Mouse (Mus musculus) midbrain, embryonic 11.5 days (tissue): ENCODE data around the gene Jmjd1c. TPM values are rescaled to one million over a fixed set of nuclear protein-coding genes. Genes with fewer than 3 reads are reported as not detected.

Experiments used
- ATAC-seq: fragments of 200-750 bp; cut with Nextera tagmentation; 2 replicates; pipeline ENCODE4 v1.8.0; 2017; ENCODE audit warnings: moderate TSS enrichment, moderate library complexity; ENCODE audit not compliant: low FRiP score
- DNase-seq: peaks from one replicate; pipeline ENCODE4 v3.0.0; 2015; ENCODE audit warnings: low spot score; ENCODE audit errors: missing footprints
- H3K27ac ChIP-seq: fragments of 300-500 bp; sonication (generic); 2 replicates; pipeline ENCODE4 v1.5.1; 2014; ENCODE audit warnings: low read depth, low read length
- H3K27me3 ChIP-seq: fragments of 300-500 bp; sonication (generic); 2 replicates; pipeline ENCODE4 v1.6.1; 2014; ENCODE audit warnings: mild to moderate bottlenecking, low read length, moderate library complexity, mixed read lengths; ENCODE audit not compliant: control insufficient read depth, insufficient read depth
- H3K36me3 ChIP-seq: fragments of 300-500 bp; sonication (generic); 2 replicates; pipeline ENCODE4 v1.6.1; 2014; ENCODE audit warnings: mild to moderate bottlenecking, low read length, moderate library complexity, mixed read lengths; ENCODE audit not compliant: control insufficient read depth, insufficient read depth
- H3K4me1 ChIP-seq: fragments of 300-500 bp; sonication (generic); 2 replicates; pipeline ENCODE4 v1.6.1; 2014; ENCODE audit warnings: low read length; ENCODE audit not compliant: control insufficient read depth, insufficient read depth
- H3K4me2 ChIP-seq: fragments of 300-500 bp; sonication (generic); 2 replicates; pipeline ENCODE4 v1.6.1; 2014; ENCODE audit warnings: mild to moderate bottlenecking, moderate library complexity
- H3K4me3 ChIP-seq: fragments of 300-500 bp; sonication (generic); 2 replicates; pipeline ENCODE4 v1.5.1; 2014; ENCODE audit warnings: low read depth, low read length
- H3K9ac ChIP-seq: fragments of 300-500 bp; sonication (generic); 2 replicates; pipeline ENCODE4 v1.6.1; 2014; ENCODE audit warnings: low read length
- H3K9me3 ChIP-seq: fragments of 300-500 bp; sonication (generic); 2 replicates; pipeline ENCODE4 v1.6.1; 2016; ENCODE audit warnings: low read length; ENCODE audit not compliant: control insufficient read depth
- WGBS: fragments of 180-500 bp; shearing (Covaris S2); extraction: QIAGEN DNeasy Blood & Tissue Kit; methylation state at CpG from one replicate; pipeline ENCODE4 v1.1.7; 2014; 5-methylcytosine and 5-hydroxymethylcytosine counted together
- polyA plus RNA-seq: library from polyadenylated mRNA; unstranded; fragments of >200 nt; fragmentation: Nextera tagmentation; extraction: Ambion mirVana; gene quantifications from 2 replicates; pipeline ENCODE4 v1.2.1, GENCODE M21; 2014

The Jmjd1c gene
- polyA plus RNA-seq, 1 experiment from 2014 or later = 46.9 TPM

DNA sequence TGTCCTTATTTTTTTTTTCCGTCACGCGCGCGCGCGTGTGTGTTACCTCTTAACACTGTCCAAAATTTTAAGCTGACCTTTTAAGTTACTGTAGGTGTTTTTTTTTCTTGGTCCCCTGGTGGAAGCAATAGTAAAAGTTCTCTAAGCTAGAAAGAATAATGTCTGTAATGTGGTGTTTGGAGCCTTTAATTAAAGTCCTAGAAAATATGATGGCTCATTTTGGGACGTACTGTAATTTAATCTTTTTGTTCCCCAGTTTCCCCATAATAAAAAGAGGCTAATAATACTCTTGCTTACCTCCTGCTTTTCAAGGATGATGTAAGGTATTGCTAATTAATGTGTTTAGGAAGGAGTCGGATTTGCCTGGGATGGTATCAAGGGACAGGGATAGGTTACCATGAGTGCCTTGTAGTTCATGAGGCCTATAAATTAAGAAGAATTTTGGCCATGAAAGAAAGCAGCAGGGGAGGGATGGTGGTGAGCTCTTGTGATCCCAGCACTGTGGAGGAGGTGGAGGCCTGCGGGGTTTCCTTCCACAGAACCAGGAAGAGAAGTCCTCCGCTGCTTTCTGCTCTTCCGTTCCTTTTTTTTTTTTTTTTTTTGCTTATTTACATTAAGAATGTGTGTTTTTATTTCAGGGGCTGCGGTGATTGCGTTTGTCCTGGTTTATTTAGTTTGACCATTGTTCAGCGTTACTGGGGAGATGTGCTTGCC is 1.7 kb downstream of the Jmjd1c start:
- WGBS = under 1% methylated on average over 15 of the region's 15 CpGs
- Histone ChIP-seq H3K9me3 (no peaks in the 10 kb centered on the region), H3K4me1 (peaks cover 19% of the 10 kb centered on the region), H3K27me3 (no peaks in the 10 kb centered on the region), H3K4me3 (peak overlapping the region; percentile 94), H3K36me3 (no peaks in the 10 kb centered on the region), H3K27ac (peak overlapping the region; percentile 99; the same call in 1 of the 2 replicates), H3K9ac (peak overlapping the region; percentile 99), H3K4me2 (peak overlapping the region; percentile 77)
- no peak for DNase-seq
- no peak for ATAC-seq

DNA sequence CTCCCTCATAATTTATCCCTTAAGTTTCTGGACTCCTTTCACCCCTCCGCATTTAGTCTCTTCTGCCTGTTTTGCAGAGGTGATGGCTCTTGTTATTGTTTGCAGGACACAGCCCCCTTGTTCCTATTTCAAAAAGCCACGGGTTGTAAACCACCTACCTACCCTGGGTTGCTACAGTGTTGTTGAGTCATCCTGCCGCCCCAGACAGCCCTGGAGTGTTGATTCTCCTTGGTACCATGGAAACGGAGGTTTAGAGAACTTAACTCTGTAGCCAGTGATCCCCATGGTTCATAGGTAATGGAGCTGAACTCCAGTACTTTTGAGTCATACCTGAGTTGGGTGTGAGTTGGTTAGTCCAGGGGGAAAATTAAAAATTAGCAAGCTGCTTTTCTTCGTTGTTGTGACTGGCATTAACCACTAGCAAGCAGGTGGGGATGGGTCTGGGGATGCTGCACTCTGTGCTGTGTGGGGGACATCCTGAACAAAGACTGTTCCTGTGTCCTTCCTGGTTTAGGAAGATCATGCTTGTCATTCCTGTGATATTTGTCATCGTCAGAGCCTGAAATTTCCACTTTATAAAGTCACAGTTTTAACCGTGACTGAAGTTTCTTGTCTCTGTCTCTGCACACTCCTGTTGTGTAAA is 2.6 kb downstream of the Jmjd1c start:
- Histone ChIP-seq H3K27me3 (no peaks in the 10 kb centered on the region), H3K36me3 (no peaks in the 10 kb centered on the region), H3K4me2 (peak overlapping the region; percentile 77), H3K9me3 (no peaks in the 10 kb centered on the region), H3K4me1 (peaks cover 28% of the 10 kb centered on the region), H3K27ac (no peak overlapping the region), H3K4me3 (peak overlapping the region; percentile 94; the same call in 1 of the 2 replicates), H3K9ac (peak overlapping the region; percentile 49; the same call in 1 of the 2 replicates)
- ATAC-seq (no peak), DNase-seq (no peak)
- WGBS = 20% methylated on average over 7 of the region's 7 CpGs

DNA sequence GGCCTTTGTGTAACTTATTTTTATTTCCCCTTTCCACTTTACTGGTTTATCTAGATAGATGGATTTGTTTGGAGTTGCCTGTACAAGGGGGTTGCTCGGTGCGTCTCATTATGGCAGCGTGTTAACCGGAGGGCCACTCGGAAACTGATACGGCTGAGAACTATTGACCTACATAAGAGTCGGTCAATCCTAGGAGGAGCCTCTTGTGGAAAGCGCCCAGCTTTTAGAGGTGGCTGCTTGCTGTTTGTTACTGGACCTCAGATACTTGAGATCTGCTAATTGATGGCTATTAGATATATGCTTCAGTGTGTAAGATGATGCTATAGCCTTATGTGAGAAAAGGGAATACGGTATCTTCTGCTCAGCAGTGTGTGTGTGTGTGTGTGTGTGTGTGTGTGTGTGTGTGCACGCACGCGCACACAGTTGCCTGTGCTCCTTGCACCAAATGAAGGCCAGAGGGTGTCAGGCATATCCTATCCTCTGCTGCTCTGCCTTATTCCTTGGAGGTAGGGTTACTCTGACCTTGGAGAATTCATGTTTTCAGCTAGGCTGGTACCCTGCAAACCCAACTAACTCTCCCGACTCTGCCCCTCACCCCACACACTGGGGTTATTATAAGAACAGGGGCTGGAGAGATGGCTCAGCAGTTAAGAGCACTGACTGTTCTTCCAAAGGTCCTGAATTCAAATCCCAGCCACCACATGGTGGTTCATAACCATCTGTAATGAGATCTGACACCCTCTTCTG is 3.4 kb downstream of the Jmjd1c start:
- no peak for DNase-seq
- no peaks in the 10 kb centered on the region for H3K27me3 ChIP-seq
- H3K4me1 ChIP-seq = peaks cover 36% of the 10 kb centered on the region
- peak overlapping the region; percentile 77 for H3K4me2 ChIP-seq
- 63% methylated on average over 12 of the region's 13 CpGs for WGBS
- H3K9ac ChIP-seq = no peak overlapping the region
- no peak for ATAC-seq
- no peak overlapping the region for H3K27ac ChIP-seq
- no peaks in the 10 kb centered on the region for H3K36me3 ChIP-seq
- no peak overlapping the region for H3K4me3 ChIP-seq
- no peaks in the 10 kb centered on the region for H3K9me3 ChIP-seq

GRCm38 (mm10) chr10:67100011-67100661 is 4.2 kb downstream of the Jmjd1c start:
- no peak for ATAC-seq
- Histone ChIP-seq H3K36me3 (no peaks in the 10 kb centered on the region), H3K4me2 (no peak overlapping the region), H3K9ac (no peak overlapping the region), H3K4me1 (peaks cover 44% of the 10 kb centered on the region), H3K4me3 (no peak overlapping the region), H3K27me3 (no peaks in the 10 kb centered on the region), H3K9me3 (no peaks in the 10 kb centered on the region), H3K27ac (no peak overlapping the region)
- WGBS = 45% methylated on average over 7 of the region's 7 CpGs
- no peak for DNase-seq

- H3K4me2 ChIP-seq = no peak overlapping the region
- no peak for DNase-seq
- no peak overlapping the region for H3K27ac ChIP-seq
- no peaks in the 10 kb centered on the region for H3K36me3 ChIP-seq
- H3K4me3 ChIP-seq = no peak overlapping the region
- ATAC-seq = no peak
- no peaks in the 10 kb centered on the region for H3K27me3 ChIP-seq
- 57% methylated on average over 9 of the region's 9 CpGs for WGBS
- peaks cover 50% of the 10 kb centered on the region for H3K4me1 ChIP-seq
- no peak overlapping the region for H3K9ac ChIP-seq
- H3K9me3 ChIP-seq = no peaks in the 10 kb centered on the region
Observed at GRCm38 (mm10) chr10:67100831-67101251, 4.9 kb downstream of the Jmjd1c start.

GRCm38 (mm10) chr10:67104543-67104942 is 8.6 kb downstream of the Jmjd1c start:
- H3K27me3 ChIP-seq = no peaks in the 10 kb centered on the region
- no peak overlapping the region for H3K4me3 ChIP-seq
- DNase-seq (no peak), ATAC-seq (peak; percentile 57)
- no peak overlapping the region for H3K4me2 ChIP-seq
- H3K9ac ChIP-seq = no peak overlapping the region; the same call in 1 of the 2 replicates
- no peaks in the 10 kb centered on the region for H3K9me3 ChIP-seq
- peaks cover 40% of the 10 kb centered on the region for H3K4me1 ChIP-seq
- no peak overlapping the region for H3K27ac ChIP-seq
- H3K36me3 ChIP-seq = no peaks in the 10 kb centered on the region
- WGBS = 22% methylated on average over 9 of the region's 9 CpGs

GRCm38 (mm10) chr10:67105331-67106217 is 9.6 kb downstream of the Jmjd1c start:
- 68% methylated on average over 19 of the region's 19 CpGs for WGBS
- Histone ChIP-seq H3K9me3 (no peaks in the 10 kb centered on the region), H3K4me3 (no peak overlapping the region), H3K9ac (no peak overlapping the region), H3K36me3 (no peaks in the 10 kb centered on the region), H3K27me3 (no peaks in the 10 kb centered on the region), H3K4me2 (no peak overlapping the region), H3K4me1 (peaks cover 38% of the 10 kb centered on the region), H3K27ac (no peak overlapping the region)
- ATAC-seq (no peak), DNase-seq (no peak)

- H3K4me2 ChIP-seq = no peak overlapping the region
- H3K36me3 ChIP-seq = no peaks in the 10 kb centered on the region
- H3K9me3 ChIP-seq = no peaks in the 10 kb centered on the region
- no peaks in the 10 kb centered on the region for H3K27me3 ChIP-seq
- 58% methylated on average over 6 of the region's 6 CpGs for WGBS
- peaks cover 43% of the 10 kb centered on the region for H3K4me1 ChIP-seq
- ATAC-seq (no peak), DNase-seq (no peak)
- no peak overlapping the region for H3K27ac ChIP-seq
- H3K9ac ChIP-seq = no peak overlapping the region
- H3K4me3 ChIP-seq = no peak overlapping the region
Observed at GRCm38 (mm10) chr10:67106400-67106799, 10.5 kb downstream of the Jmjd1c start.
